Mouse (Mus musculus): Measurements from ENCODE around the gene Cd3e.

DNA sequence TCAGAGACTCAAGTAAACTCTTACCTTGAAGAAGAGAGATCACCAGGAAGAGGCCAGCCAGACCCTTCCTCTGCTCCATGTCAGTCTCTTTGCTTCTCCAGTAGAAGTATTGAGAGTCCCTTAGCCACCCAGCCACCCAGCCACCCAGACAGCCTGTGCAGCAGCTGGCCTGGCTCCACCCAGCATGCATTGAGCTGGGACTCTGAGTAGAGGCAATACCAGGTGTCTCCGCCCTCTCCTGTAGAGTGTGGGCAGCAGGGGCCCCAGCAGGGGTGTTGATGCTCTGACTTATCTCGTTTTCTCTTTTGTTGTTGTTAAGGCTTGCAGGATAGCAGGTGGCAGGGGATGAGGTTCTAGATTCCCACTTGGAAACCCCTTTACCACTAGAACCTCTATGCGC, 29.2 kb downstream of the Cd3e start, which contains the start of gene Cd3g:
- no peak for TF ChIP-seq CTCF (IDR thresholded peaks at IDR 0.05; ENCODE audit: insufficient read depth, low read length)
- TF ChIP-seq POLR2A (IDR thresholded peaks at IDR 0.05; ENCODE audit: borderline replicate concordance, extremely low read depth, low read depth, low read length), result no peak; the same call in 1 of the 2 replicates
